In the genomic region with DNA sequence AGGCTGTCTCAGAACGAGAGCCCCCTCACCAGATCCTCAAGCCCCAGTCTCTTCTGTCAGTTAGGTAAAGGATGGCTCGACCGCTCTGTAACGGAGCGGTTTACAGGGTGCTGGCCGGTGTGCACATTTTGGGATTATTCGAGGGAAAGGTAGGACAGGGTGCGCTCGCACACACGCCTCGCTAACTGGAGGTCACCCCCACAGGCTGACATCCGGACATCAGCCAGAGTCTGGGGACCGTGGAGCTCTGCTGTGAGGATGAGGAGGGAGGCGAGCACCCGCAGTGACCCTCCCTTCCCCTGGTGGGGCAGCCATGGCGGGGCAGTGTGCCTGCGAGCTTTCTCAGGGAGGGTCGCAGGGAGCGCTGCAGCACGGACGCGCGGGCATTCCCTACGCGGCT, we compare ENCODE assay signal across 12 mouse cellular contexts. TPM values are rescaled to one million over a fixed set of nuclear protein-coding genes. Genes with fewer than 3 reads are reported as not detected.
DNase-seq lines count a peak whose midpoint lies in the region; ATAC-seq and TF ChIP-seq lines count a peak whose summit lies in the region.
"Not testable (repeated sequence)": the region's sequence is repeated elsewhere in the genome, so short reads cannot be mapped to it uniquely, and the experiment has no call there.
"Had no signal": no experiment of that assay in that cellular context is flagged by ENCODE, and none has a peak within 500 bp of the region (broad histone marks: within the 10 kb centered on the region; RNA-seq: fewer than 3 reads in every experiment).

No protein-coding gene starts in this region.

- H3K27ac ChIP-seq in left cerebral cortex, adult 2 months: not testable (repeated sequence)

- peak; percentile 7 for DNase-seq in adrenal gland, postnatal 10 days
- peak; percentile 10 to 12 for DNase-seq in cerebellum, postnatal 25 days
- peak; percentile 12 to 23 for DNase-seq in heart, adult 18-20 months
- peak; percentile 1 to 6 for DNase-seq in kidney, adult 8-10 months
- peak; percentile 1 to 6 for DNase-seq in left cerebral cortex, adult 2 months (ENCODE audit: extremely low spot score in 1 of 2, low spot score in 2 of 2)
- peak; percentile 13 to 53 for DNase-seq in spleen, postnatal 4 days (ENCODE audit: low spot score in 2 of 2)
- peak; percentile 2 for DNase-seq in urinary bladder, postnatal 25 days (ENCODE audit: low spot score)

- intact Hi-C loops in left cerebral cortex, adult 2 months (cut with DNase I): not testable (repeated sequence)

- ATAC-seq in megakaryocyte progenitor cell, adult 5-6 weeks (replicated peaks; ENCODE audit: poor library complexity): peak; percentile 17; the same call in 1 of the 2 replicates

- 0 out of 2 replicates have a peak overlapping the region, but pooled peaks have one; percentile 21 for H3K4me3 ChIP-seq in left cerebral cortex, adult 2 months

- TF ChIP-seq CTCF in left cerebral cortex, adult 2 months (IDR thresholded peaks at IDR 0.05): not testable (repeated sequence)

RNA-seq across cellular contexts. Expression of gene Gm21900, which starts 27.4 kb away (rescaled TPM):
- not detected for total RNA-seq in adrenal gland, postnatal 10 days (2021)
- not detected for total RNA-seq in heart, adult 18-20 months (2021)
- not detected for total RNA-seq in left cerebral cortex, adult 2 months (2021)
- not detected in 2 replicates for total RNA-seq in megakaryocyte progenitor cell, adult 5-6 weeks (2015)
- not detected in 2 replicates for total RNA-seq in megakaryocyte progenitor cell, adult 5-6 weeks (2017)
- total RNA-seq: ES-E14; forebrain, postnatal 0 days; hindbrain, postnatal 0 days; midbrain, postnatal 0 days had no signal
